Mouse (Mus musculus): ENCODE measurements around the gene Il25.

GRCm38 (mm10) chr14:54924641-54925348 lies 7.7 kb upstream of the Il25 start:
- no peak for TF ChIP-seq POLR2A (IDR thresholded peaks at IDR 0.05; ENCODE audit: extremely low read depth, insufficient read depth, low read length)
- no peak for TF ChIP-seq CTCF (IDR thresholded peaks at IDR 0.05; ENCODE audit: extremely low read depth, insufficient read depth, low read length)

Measured in cortical plate, adult 2 months (tissue).